Mouse (Mus musculus) small intestine, adult 2 months (tissue): ENCODE measurements around the gene Hspg2.

Experiments used
- CTCF ChIP-seq: fragments of 200-500 bp; IDR thresholded peaks from 2 replicates; pipeline ENCODE4 v1.5.1; 2012; ENCODE audit warnings: low read depth, mild to moderate bottlenecking, control low read depth, inconsistent platforms, low read length, moderate library complexity, mixed read lengths; ENCODE audit not compliant: insufficient replicate concordance, insufficient read length; ENCODE audit errors: extremely low read depth
- POLR2A ChIP-seq: fragments of 200-500 bp; IDR thresholded peaks from 2 replicates; pipeline ENCODE4 v1.6.1; 2012; ENCODE audit warnings: low read depth, mild to moderate bottlenecking, control low read depth, inconsistent platforms, low read length, moderate library complexity

DNA sequence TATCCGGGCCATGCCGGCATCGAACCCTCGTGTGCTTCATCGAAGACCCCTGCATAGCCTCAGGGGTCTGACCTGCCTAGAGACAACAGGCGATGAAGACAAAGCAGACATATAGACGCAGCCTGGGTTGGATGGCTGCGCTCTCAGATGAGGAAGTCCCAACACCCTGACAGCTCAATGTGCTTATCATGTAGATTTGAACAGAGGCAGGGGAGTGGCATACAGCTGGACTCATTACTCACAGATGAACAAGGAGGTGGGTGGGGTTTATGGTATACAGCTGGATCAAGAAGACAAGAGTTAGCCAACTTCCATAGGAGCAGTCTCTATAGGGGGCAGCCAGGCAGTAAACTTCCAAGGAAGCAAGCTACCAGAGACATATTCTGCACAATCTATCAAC is 29.7 kb upstream of the Hspg2 start:
- no peak for TF ChIP-seq CTCF
- TF ChIP-seq POLR2A: no peak
